Mouse (Mus musculus): ENCODE data around the gene Inca1.

The Inca1 gene

GRCm38 (mm10) chr11:70668771-70669505 lies 31.0 kb downstream of the Inca1 start, which contains the start of gene Spag7:
Spag7 (minus strand) TSS chr11:70669416.
- peak; percentile 100 for DNase-seq (ENCODE audit: low spot score)

GRCm38 (mm10) chr11:70668335-70668770 lies 31.6 kb downstream of the Inca1 start:
- DNase-seq (ENCODE audit: low spot score) = no peak

GRCm38 (mm10) chr11:70667271-70668150 lies 32.4 kb downstream of the Inca1 start:
- DNase-seq (ENCODE audit: low spot score) = no peak

GRCm38 (mm10) chr11:70666687-70667086 lies 33.3 kb downstream of the Inca1 start:
- no peak for DNase-seq (ENCODE audit: low spot score)

GRCm38 (mm10) chr11:70664741-70665140 lies 35.2 kb downstream of the Inca1 start:
- DNase-seq (ENCODE audit: low spot score) = no peak

- DNase-seq (ENCODE audit: low spot score) = no peak
Observed at GRCm38 (mm10) chr11:70663957-70664356, 36.0 kb downstream of the Inca1 start.

- DNase-seq (ENCODE audit: low spot score) = no peak
Observed at GRCm38 (mm10) chr11:70663101-70663500, 36.9 kb downstream of the Inca1 start.

GRCm38 (mm10) chr11:70660571-70660970 lies 39.4 kb downstream of the Inca1 start:
- no peak for DNase-seq (ENCODE audit: low spot score)

- DNase-seq (ENCODE audit: low spot score) = no peak
Observed at GRCm38 (mm10) chr11:70658942-70659341, 41.0 kb downstream of the Inca1 start.

GRCm38 (mm10) chr11:70658521-70658920 lies 41.4 kb downstream of the Inca1 start:
- no peak for DNase-seq (ENCODE audit: low spot score)

- no peak for DNase-seq (ENCODE audit: low spot score)
Observed at GRCm38 (mm10) chr11:70657991-70658390, 42.0 kb downstream of the Inca1 start.

- DNase-seq (ENCODE audit: low spot score) = no peak
Observed at GRCm38 (mm10) chr11:70657573-70657972, 42.4 kb downstream of the Inca1 start.

- DNase-seq (ENCODE audit: low spot score) = no peak
Observed at GRCm38 (mm10) chr11:70656964-70657363, 43.0 kb downstream of the Inca1 start, which contains the start of gene Eno3. Eno3 (plus strand) TSS chr11:70657202.

GRCm38 (mm10) chr11:70656456-70656927 lies 43.5 kb downstream of the Inca1 start:
- no peak for DNase-seq (ENCODE audit: low spot score)

GRCm38 (mm10) chr11:70655571-70656455 lies 44.1 kb downstream of the Inca1 start:
- peak; percentile 44 for DNase-seq (ENCODE audit: low spot score)

- peak; percentile 78 for DNase-seq (ENCODE audit: low spot score)
Observed at GRCm38 (mm10) chr11:70654923-70655570, 44.9 kb downstream of the Inca1 start.

GRCm38 (mm10) chr11:70654198-70654922 lies 45.6 kb downstream of the Inca1 start, which contains the start of gene Pfn1:
Pfn1 (minus strand) TSS chr11:70654644.
- peak; percentile 59 for DNase-seq (ENCODE audit: low spot score)

- peak; percentile 64 for DNase-seq (ENCODE audit: low spot score)
Observed at GRCm38 (mm10) chr11:70653345-70654197, 46.4 kb downstream of the Inca1 start.

- DNase-seq (ENCODE audit: low spot score) = peak; percentile 55
Observed at GRCm38 (mm10) chr11:70652884-70653344, 47.0 kb downstream of the Inca1 start.
